ENCODE assay signal across 8 mouse cellular contexts in the genomic region with DNA sequence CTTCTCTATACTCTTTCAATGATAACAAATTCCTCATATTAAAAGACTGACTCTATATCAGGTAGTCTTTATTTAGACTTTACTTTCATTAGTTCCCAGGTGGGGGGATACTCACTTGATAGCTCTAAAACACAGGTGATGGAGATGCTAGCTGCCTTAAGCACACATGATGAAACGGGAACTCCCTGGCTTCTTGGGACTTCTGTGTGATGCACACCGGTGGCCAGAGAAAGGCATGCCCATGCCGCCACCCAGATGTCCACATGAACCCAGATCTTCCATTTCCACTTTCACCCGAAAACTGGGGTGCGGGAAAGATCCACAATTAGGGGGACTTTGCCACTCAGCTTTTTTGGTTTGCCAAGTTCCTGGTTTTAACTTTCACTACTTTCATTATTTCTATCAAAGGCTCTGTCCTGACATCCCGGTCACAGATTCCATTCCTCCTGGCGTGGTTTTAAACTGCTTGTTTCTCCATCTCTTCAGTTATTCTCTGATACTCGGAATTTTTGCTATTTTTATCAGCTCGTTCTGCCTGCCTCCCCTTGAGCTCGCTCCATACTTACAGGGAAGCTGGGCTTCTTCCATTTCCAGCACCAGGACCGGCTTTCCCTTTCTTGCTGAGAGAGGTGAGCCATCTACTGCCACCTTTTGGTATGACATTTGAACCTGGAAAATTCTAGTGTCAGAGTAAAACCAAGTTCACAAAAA. TPM values are rescaled to one million over a fixed set of nuclear protein-coding genes. Genes with fewer than 3 reads are reported as not detected.
DNase-seq lines count a peak whose midpoint lies in the region; ATAC-seq and TF ChIP-seq lines count a peak whose summit lies in the region.

No protein-coding gene starts in this region.

- TF ChIP-seq EP300 in liver, postnatal 0 days (IDR thresholded peaks at IDR 0.05; ENCODE audit: low read depth): no peak

- H3K9me3 ChIP-seq in erythroblast, embryonic 14.5 days (ENCODE audit: control insufficient read depth, low read length): no peaks in the 10 kb centered on the region
- no peaks in the 10 kb centered on the region for H3K9me3 ChIP-seq in liver, postnatal 0 days (ENCODE audit: low read length)
- no peaks in the 10 kb centered on the region for H3K9me3 ChIP-seq in neural tube, embryonic 15.5 days (replicated peaks)

- no peaks in the 10 kb centered on the region for H3K36me3 ChIP-seq in erythroblast, embryonic 14.5 days (ENCODE audit: control insufficient read depth)
- no peaks in the 10 kb centered on the region for H3K36me3 ChIP-seq in liver, postnatal 0 days (replicated peaks; ENCODE audit: insufficient read depth, low read length)
- H3K36me3 ChIP-seq in neural tube, embryonic 15.5 days: no peaks in the 10 kb centered on the region

- peak overlapping the region; percentile 67 for H3K9ac ChIP-seq in liver, postnatal 0 days (replicated peaks)
- 0 out of 2 replicates have a peak overlapping the region, but pooled peaks have one; percentile 39 for H3K9ac ChIP-seq in neural tube, embryonic 15.5 days (replicated peaks)

- no peak overlapping the region for H3K27ac ChIP-seq in brown adipose tissue, adult 24 weeks (replicated peaks; ENCODE audit: low read depth, low read length)
- 0 out of 2 replicates have a peak overlapping the region, but pooled peaks have one; percentile 2 for H3K27ac ChIP-seq in liver, postnatal 0 days (ENCODE audit: low read depth)
- H3K27ac ChIP-seq in neural tube, embryonic 15.5 days (replicated peaks): no peak overlapping the region

- 13% methylated on average over 11 of the region's 11 CpGs for WGBS in liver, postnatal 0 days (ENCODE audit: insufficient replicate concordance)
- WGBS in neural tube, embryonic 15.5 days: 29% methylated on average over 11 of the region's 11 CpGs

- no peaks in the 10 kb centered on the region for H3K4me1 ChIP-seq in brown adipose tissue, adult 24 weeks (ENCODE audit: control insufficient read depth, insufficient read depth, insufficient read length, low read length)
- H3K4me1 ChIP-seq in erythroblast, embryonic 14.5 days (ENCODE audit: control insufficient read depth): peaks cover 53% of the 10 kb centered on the region
- peaks cover 15% of the 10 kb centered on the region for H3K4me1 ChIP-seq in liver, postnatal 0 days (ENCODE audit: insufficient read depth)
- H3K4me1 ChIP-seq in neural tube, embryonic 15.5 days: peaks cover 4% of the 10 kb centered on the region; the same call in 1 of the 2 replicates

- peak overlapping the region; percentile 61 for H3K4me3 ChIP-seq in brown adipose tissue, adult 24 weeks (ENCODE audit: insufficient read depth, low read depth, low read length)
- H3K4me3 ChIP-seq in erythroblast, embryonic 14.5 days (replicated peaks): peak overlapping the region; percentile 69
- H3K4me3 ChIP-seq in liver, postnatal 0 days (ENCODE audit: low read depth, low read length): peak overlapping the region; percentile 58
- peak overlapping the region; percentile 29 for H3K4me3 ChIP-seq in neural tube, embryonic 15.5 days (replicated peaks)

- DNase-seq in MEL-GATA-1-ER (ENCODE audit: extremely low read depth, low read depth): peak; percentile 66
- peak; percentile 60 for DNase-seq in heart, postnatal 4 days
- DNase-seq in layer of hippocampus, adult 11-12 months (ENCODE audit: low spot score): peak; percentile 65
- peak; percentile 53 for DNase-seq in liver, postnatal 0 days
- DNase-seq in thymus, postnatal 25 days: peak; percentile 73

- no peaks in the 10 kb centered on the region for H3K27me3 ChIP-seq in erythroblast, embryonic 14.5 days (ENCODE audit: control insufficient read depth)
- no peaks in the 10 kb centered on the region for H3K27me3 ChIP-seq in liver, postnatal 0 days (ENCODE audit: insufficient read depth, low read length)
- H3K27me3 ChIP-seq in neural tube, embryonic 15.5 days (replicated peaks): 0 out of 2 replicates have a peak, but pooled peaks cover 4% of the 10 kb centered on the region

- H3K4me2 ChIP-seq in liver, postnatal 0 days (ENCODE audit: low read depth, low read length): peak overlapping the region; percentile 77
- peak overlapping the region; percentile 55 for H3K4me2 ChIP-seq in neural tube, embryonic 15.5 days

- peak; percentile 88 for TF ChIP-seq CTCF in liver, postnatal 0 days (IDR thresholded peaks at IDR 0.05; ENCODE audit: low read depth)

- peak; percentile 68 for ATAC-seq in liver, postnatal 0 days
- ATAC-seq in neural tube, embryonic 15.5 days (ENCODE audit: low FRiP score): peak; percentile 83; the same call in 1 of the 2 replicates

RNA-seq across cellular contexts. Expression of a gene that starts 27.9 kb away (rescaled TPM):
- 0.42 TPM in 1 of 2 replicates, not detected in the other for polyA plus RNA-seq in brown adipose tissue, adult 24 weeks (2012; ENCODE audit: insufficient read depth, insufficient read length, missing spikeins)
- 0.08 and 0.09 TPM in 2 replicates for polyA plus RNA-seq in erythroblast, embryonic 14.5 days (2012)
- under 1 TPM; 0.43 to 0.91 TPM for total RNA-seq in heart, postnatal 4 days (2021)
- 10.0 and 11.1 TPM in 2 replicates for polyA plus RNA-seq in liver, postnatal 0 days (2015; fragmentation: Nextera tagmentation; extraction: Ambion mirVana)
- 1.8 and 15.2 TPM in 2 replicates for polyA plus RNA-seq in neural tube, embryonic 15.5 days (2015; fragmentation: Nextera tagmentation; extraction: Ambion mirVana)
